ENCODE assay signal across 18 mouse cellular contexts in genomic region chr14:11561397-11561796, GRCm38 (mm10). TPM values are rescaled to one million over a fixed set of nuclear protein-coding genes. Genes with fewer than 3 reads are reported as not detected.
DNase-seq lines count a peak whose midpoint lies in the region; ATAC-seq and TF ChIP-seq lines count a peak whose summit lies in the region.
"Had no signal": no experiment of that assay in that cellular context is flagged by ENCODE, and none has a peak within 500 bp of the region (broad histone marks: within the 10 kb centered on the region; RNA-seq: fewer than 3 reads in every experiment).

No protein-coding gene starts in this region.

- H3K9me3 ChIP-seq in kidney, postnatal 0 days (replicated peaks; ENCODE audit: low read length): no peaks in the 10 kb centered on the region
- 0 out of 2 replicates have a peak, but pooled peaks cover 2% of the 10 kb centered on the region for H3K9me3 ChIP-seq in kidney, embryonic 14.5 days (ENCODE audit: control insufficient read depth, low read length)
- H3K9me3 ChIP-seq: heart, embryonic 13.5 days; hindbrain, embryonic 15.5 days had no signal

- TF ChIP-seq CTCF in kidney, postnatal 0 days (IDR thresholded peaks at IDR 0.05; ENCODE audit: low read depth): no peak

- no peak overlapping the region for H3K4me2 ChIP-seq in kidney, postnatal 0 days (ENCODE audit: low read length)
- H3K4me2 ChIP-seq in kidney, embryonic 14.5 days (replicated peaks; ENCODE audit: low read depth, low read length): no peak overlapping the region
- H3K4me2 ChIP-seq: heart, embryonic 13.5 days; hindbrain, embryonic 15.5 days had no signal

- H3K36me3 ChIP-seq in kidney, postnatal 0 days (ENCODE audit: insufficient read depth, low read length): no peaks in the 10 kb centered on the region
- no peaks in the 10 kb centered on the region for H3K36me3 ChIP-seq in kidney, embryonic 14.5 days (ENCODE audit: control insufficient read depth, insufficient read depth, low read length)
- H3K36me3 ChIP-seq: G1E; heart, embryonic 13.5 days; hindbrain, embryonic 15.5 days had no signal

- H3K27me3 ChIP-seq in kidney, postnatal 0 days (ENCODE audit: insufficient read depth, low read length): no peaks in the 10 kb centered on the region
- no peaks in the 10 kb centered on the region for H3K27me3 ChIP-seq in kidney, embryonic 14.5 days (ENCODE audit: control insufficient read depth, insufficient read depth, low read length)
- H3K27me3 ChIP-seq: heart, embryonic 13.5 days; hindbrain, embryonic 15.5 days had no signal

- H3K4me1 ChIP-seq in kidney, postnatal 0 days (replicated peaks; ENCODE audit: insufficient read depth, low read length): 0 out of 2 replicates have a peak, but pooled peaks cover 14% of the 10 kb centered on the region
- peaks cover 23% of the 10 kb centered on the region for H3K4me1 ChIP-seq in kidney, embryonic 14.5 days (ENCODE audit: control insufficient read depth, insufficient read depth, low read length)

- ATAC-seq in frontal cortex, adult (ENCODE audit: low TSS enrichment): peak; percentile 85
- ATAC-seq in kidney, postnatal 0 days (replicated peaks; ENCODE audit: low FRiP score, low read depth): no peak
- no peak for ATAC-seq in kidney, embryonic 14.5 days (ENCODE audit: low FRiP score, low TSS enrichment)
- ATAC-seq: forebrain, embryonic 14.5 days had no signal

- no peak overlapping the region for H3K4me3 ChIP-seq in kidney, postnatal 0 days (replicated peaks; ENCODE audit: low read depth, low read length)
- no peak overlapping the region for H3K4me3 ChIP-seq in kidney, embryonic 14.5 days (ENCODE audit: low read length)
- H3K4me3 ChIP-seq: heart, embryonic 13.5 days; hindbrain, embryonic 15.5 days had no signal

- DNase-seq in frontal cortex, postnatal 10 days (ENCODE audit: low spot score in 2 of 2): no peak
- DNase-seq in kidney, postnatal 0 days (ENCODE audit: low spot score): no peak
- peak; percentile 35 for DNase-seq in brain, adult 2 months (ENCODE audit: low read depth, low spot score)
- DNase-seq in right cerebral cortex, postnatal 4 days: no peak
- no peak for DNase-seq in left cerebral cortex, adult 11 months (ENCODE audit: low spot score)
- DNase-seq: adrenal gland, adult 8-10 months; cerebellum, adult 18-20 months; cerebellum, adult 9-11 months; cerebellum, postnatal 36 days; gastrocnemius, postnatal 36 days; heart, adult 11 months; heart, postnatal 36 days had no signal

- no peak overlapping the region for H3K9ac ChIP-seq in kidney, postnatal 0 days (ENCODE audit: low read depth, low read length)
- no peak overlapping the region for H3K9ac ChIP-seq in kidney, embryonic 14.5 days (ENCODE audit: low read depth, low read length)
- H3K9ac ChIP-seq: heart, embryonic 13.5 days; hindbrain, embryonic 15.5 days had no signal

- WGBS in kidney, postnatal 0 days: 70% methylated on average over 4 of the region's 4 CpGs
- WGBS in kidney, embryonic 14.5 days: 75% methylated on average over 4 of the region's 4 CpGs

- H3K27ac ChIP-seq in kidney, postnatal 0 days: 0 out of 2 replicates have a peak overlapping the region, but pooled peaks have one; percentile 4
- no peak overlapping the region for H3K27ac ChIP-seq in kidney, embryonic 14.5 days (ENCODE audit: low read depth, low read length)
- H3K27ac ChIP-seq: heart, embryonic 13.5 days; hindbrain, embryonic 15.5 days had no signal

RNA-seq across cellular contexts. Expression of gene Ptprg, which starts 8.1 kb away (rescaled TPM):
- polyA plus RNA-seq in kidney, postnatal 0 days (2015; fragmentation: Nextera tagmentation; extraction: Ambion mirVana): 23.5 and 24.1 TPM in 2 replicates
- 22.7 and 44.3 TPM in 2 replicates for polyA plus RNA-seq in kidney, embryonic 14.5 days (2014; fragmentation: Nextera tagmentation; extraction: Ambion mirVana)
- polyA plus RNA-seq: G1E had no signal
